Mouse (Mus musculus) brain, embryonic 14.5 days (tissue): ENCODE measurements around the gene AI464131. TPM values are rescaled to one million over a fixed set of nuclear protein-coding genes. Genes with fewer than 3 reads are reported as not detected.
A peak's percentile ranks its signal among the peaks of the same experiment; 100 is the strongest.

Experiments
- DNase-seq: peaks from one replicate; pipeline ENCODE4 v3.0.0-alpha.2; 2011; ENCODE audit warnings: low read depth
- CTCF ChIP-seq: fragments of 200-500 bp; IDR thresholded peaks from 2 replicates; pipeline ENCODE4 v1.5.1; 2012; ENCODE audit warnings: inconsistent platforms, mild to moderate bottlenecking, moderate library complexity, borderline replicate concordance; ENCODE audit not compliant: insufficient read depth, insufficient read length; ENCODE audit errors: extremely low read depth
- POLR2A ChIP-seq: fragments of 200-500 bp; IDR thresholded peaks from 2 replicates; pipeline ENCODE4 v1.6.1; 2012; ENCODE audit warnings: mild to moderate bottlenecking, inconsistent platforms, borderline replicate concordance; ENCODE audit not compliant: poor library complexity, insufficient read depth, insufficient read length, severe bottlenecking; ENCODE audit errors: extremely low read depth
- polyA plus RNA-seq: library from polyadenylated mRNA; depleted of rRNA; stranded (reverse); fragments of >200 nt; gene quantifications from 2 replicates; pipeline ENCODE4 v1.2.3, GENCODE M21; 2012

Gene AI464131
- polyA plus RNA-seq, 1 experiment, result 8.3 TPM

DNA sequence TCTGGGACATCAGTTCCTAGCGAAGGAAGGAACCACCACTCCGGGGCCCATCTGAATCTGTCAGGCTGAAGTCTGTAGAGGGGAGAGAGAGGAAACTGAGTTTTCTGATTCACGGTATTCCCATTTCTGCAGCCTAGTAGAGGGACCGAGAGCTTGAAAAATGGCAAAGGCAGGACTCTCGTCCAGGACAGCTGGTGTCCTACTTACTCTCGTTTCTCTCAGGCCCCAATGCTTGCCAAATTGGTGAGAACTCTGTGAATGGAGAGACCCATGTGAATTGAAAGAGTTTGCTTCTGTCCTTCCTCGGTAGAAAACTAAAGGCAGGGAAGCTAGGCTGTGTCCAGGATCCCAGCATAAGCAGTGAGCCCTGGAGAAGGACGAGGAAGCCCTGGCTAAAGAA lies 3.3 kb downstream of the AI464131 start:
- DNase-seq, result no peak
- TF ChIP-seq CTCF (no peak), POLR2A (no peak)

DNA sequence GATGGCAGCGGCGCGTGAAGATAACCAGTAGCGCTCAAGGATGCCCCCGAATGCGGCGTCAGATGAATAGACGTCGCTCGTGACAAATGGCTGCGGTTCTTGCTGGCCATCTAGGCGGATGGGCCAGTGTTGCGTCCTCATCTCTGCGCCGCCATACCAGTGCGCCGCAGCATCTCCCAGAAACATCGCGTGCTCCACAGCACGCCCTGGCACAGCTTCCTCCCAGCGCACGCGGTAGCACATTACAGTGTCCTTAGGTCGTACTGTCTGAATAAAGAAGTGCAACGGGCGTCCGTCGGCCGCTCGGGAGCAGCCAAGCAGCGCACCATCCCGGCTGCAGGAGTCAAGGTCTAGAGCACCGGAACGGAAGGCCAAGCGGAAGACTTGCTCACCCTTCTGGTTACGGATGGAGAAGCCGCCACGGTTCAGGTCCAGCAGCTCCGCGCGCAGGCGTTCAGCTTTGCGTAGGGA lies 3.9 kb downstream of the AI464131 start:
- TF ChIP-seq CTCF (no peak), POLR2A (no peak)
- peak; percentile 59 for DNase-seq

DNA sequence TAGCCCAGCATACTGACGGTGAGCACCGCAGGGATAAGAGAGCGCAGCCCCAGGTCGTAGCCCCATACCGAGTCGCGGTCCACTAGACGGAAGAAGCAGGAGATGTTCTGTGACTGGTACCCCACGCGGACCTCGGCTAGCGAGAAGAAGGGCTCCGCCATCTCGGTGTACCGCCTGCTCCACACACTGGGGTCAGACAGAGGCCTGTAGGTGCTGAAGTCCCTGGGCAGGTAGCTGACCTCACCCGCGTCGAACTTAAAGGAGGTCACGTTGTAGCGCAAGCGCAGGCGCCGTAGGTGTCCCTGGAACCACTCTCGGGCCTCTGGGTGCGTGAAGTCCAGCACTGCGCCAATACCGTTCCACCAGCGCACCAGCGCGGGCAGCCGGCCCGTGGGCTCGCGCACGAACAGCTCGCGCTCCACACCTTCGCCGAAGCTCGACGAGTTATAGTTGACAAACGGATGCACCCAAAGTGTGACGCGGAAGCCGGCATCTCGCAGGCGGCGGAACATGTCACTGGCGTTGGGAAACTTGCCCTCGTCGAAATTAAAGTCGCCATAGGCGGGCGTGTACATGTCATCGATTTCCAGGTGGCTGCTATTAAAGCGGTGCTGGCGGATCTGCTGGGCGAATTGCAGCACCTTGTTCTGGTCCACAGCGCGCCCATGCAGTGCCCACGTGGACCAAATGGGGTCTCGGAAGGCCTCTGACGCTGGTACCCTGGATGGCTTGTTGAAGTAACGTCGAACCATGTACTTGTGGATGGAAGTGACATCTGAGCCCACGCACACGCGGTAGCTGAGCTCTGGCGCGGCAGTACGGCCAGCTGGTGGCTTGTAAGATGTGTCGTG lies 4.7 kb downstream of the AI464131 start:
- peak; percentile 24 for DNase-seq
- TF ChIP-seq CTCF, result no peak
- no peak for TF ChIP-seq POLR2A

DNA sequence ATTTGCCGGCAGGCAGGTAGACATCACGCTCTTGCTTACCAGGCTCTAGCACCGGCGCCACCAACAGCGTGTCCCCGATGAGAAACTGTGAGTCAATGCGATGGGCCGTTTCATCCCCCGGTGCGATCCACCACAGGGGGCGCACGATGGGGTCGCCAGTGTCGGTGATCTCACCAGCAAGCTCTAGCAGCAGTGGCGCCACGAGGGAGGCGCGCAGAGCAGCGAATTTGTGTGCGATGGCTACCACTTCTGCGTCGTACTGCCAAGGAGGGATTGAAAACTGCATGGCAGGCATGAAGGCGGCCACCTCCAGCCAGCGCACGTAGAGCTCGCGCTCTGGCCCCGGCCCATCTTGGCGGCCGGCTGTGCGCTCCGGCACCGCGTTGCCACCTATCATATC lies 5.3 kb downstream of the AI464131 start:
- TF ChIP-seq CTCF (peak; percentile 54; the same call in 1 of the 2 replicates), POLR2A (no peak)
- peak; percentile 68 for DNase-seq

DNA sequence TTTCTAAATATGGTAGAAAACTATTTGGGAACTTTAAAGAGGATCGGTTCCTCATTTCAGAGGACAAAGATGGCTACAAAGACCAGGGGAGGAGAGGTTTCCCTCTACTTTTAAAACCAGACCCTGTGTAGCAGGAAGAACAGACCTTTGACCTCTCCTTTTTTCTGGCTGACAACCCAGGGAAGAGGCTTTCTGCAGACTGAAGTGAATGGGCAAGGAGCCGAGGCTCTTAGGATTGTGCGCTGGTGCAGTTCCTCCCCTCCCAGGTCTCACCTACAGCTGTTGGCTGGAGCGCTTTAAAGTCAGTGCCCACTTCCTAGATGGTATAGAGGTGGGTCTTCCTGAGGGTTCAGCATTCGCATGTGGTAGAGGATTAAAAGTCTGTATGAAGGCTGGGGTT lies 5.8 kb downstream of the AI464131 start:
- TF ChIP-seq CTCF (no peak), POLR2A (no peak)
- no peak for DNase-seq

DNA sequence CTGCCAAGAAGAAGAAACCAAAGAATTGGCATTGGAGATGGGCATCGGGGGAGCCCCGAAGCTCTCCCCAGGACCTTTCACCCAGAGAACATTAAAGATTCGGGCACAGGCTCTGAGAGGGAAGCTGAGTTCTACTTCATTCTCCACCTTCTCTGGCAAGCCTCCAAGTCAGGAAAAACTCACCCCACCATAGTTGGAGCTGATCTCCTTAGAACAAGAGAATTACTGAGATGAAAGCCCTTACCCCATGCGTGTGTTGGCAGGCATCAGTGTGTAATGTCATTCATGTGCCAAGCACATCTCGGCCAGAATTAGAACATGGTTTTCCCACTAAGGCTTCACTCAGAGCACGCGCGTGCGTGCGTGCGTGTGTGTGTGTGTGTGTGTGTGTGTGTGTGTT lies 7.0 kb downstream of the AI464131 start:
- TF ChIP-seq POLR2A, result no peak
- DNase-seq, result peak; percentile 90

DNA sequence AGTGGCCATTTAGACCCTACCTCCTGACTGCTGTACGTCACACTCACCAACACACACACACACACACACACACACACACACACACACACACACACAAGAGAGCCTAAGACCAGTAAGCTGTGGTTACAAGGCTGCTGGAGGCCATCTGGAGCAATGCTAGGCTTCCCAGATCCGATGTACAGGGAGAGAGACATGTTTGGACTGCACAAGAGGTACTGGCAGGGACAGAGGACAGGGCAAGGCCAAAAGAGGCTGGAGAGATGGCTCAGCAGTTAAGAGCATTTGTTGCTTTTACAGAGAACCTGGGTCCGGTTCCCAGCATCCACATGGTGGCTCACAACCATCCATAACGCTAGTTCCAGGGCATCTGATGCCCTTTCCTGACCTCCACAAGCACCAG lies 7.8 kb downstream of the AI464131 start:
- TF ChIP-seq POLR2A (no peak), CTCF (no peak)
- no peak for DNase-seq

DNA sequence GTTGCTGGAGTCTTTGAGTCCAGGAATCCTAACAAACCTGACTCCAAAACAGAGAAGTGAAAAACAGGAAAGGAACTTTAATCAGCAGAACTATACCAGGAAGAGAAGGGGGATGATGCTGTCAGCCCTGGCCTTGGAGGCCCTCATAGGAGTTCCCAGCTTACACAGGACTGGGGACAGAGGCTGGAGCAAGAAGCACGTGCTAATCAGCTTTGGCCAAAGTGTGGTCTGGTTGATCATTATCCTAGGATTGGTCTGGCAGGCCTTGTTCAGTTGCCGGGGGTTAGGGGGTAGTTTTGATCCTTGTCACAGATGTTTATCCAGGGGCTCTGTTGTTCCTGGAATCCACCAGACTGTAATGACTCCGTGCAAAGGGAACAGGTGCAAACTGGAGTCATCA lies 8.5 kb downstream of the AI464131 start:
- TF ChIP-seq CTCF (no peak), POLR2A (no peak)
- no peak for DNase-seq

DNA sequence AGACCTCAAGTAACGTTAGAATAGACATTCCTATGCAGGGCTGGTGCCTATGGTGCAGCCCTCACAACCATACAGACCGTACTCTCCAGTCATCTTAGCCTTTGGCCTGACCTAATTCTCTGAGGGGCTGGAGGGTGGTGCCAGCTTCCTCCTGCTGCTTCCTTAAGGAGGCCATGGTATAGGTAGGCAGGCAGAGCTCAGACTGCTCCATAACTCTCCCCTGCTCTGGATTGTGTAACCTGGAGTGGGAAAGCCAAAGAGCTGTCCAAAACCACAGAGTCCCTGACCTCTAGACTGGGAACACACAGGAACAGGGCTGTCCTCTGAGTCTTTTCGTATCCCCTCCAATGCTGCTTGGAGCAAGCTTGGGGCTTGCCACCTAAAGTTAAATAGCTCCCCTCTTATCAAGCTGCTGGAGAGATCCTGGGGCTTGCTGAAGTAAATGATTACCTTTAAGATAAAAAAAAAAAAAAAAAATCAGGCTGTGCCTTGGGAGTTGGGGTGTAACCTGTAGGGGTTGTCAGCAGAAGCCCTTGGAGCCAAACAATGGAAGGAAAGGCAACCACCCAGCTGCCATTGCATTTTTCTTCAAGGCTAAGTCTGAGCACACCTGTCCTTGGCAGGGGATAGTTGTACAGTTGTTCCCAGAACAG lies 9.3 kb downstream of the AI464131 start:
- DNase-seq, result no peak
- TF ChIP-seq CTCF (no peak), POLR2A (no peak)

DNA sequence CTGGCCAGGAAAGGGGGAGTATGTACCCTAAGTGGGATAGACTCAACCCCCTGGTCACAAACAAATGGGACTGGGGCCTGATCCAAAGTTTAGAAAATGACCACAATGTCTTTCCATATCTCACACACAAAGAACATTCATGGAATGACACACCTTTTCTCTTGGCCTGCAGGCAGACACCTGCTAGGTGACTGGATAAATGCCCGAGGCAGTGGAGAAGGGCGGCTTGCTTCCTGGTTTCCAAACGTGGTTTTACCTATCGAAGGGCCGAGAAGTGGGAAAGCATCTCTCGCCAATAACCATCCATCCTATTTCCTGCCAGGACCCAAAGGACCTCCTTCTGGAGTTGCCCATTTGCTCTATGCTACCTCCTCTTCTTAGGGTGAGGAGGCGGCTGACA lies 9.9 kb downstream of the AI464131 start:
- TF ChIP-seq POLR2A (no peak), CTCF (no peak)
- no peak for DNase-seq

DNA sequence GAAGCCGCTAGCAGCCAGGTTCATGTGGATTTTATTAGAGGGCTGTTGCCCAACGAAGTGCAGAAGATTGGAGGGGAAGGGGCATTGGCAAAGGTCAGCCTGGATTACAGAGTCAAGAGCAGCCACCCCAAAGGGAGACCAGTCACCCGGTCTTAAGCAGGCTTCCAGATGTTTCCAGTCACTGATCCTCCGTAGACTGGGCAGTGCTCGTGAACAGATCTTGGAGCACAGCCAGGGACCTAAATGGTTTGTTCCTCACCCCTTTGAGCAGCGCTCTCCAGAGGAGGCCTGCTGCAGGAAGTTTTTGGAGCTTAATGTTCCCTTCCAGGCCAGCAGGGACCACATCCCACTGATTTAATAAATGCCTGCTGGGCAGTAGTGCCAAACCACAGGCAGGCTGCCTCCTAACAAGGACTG lies 21.3 kb downstream of the AI464131 start:
- no peak for DNase-seq
- no peak for TF ChIP-seq CTCF
- no peak for TF ChIP-seq POLR2A

DNA sequence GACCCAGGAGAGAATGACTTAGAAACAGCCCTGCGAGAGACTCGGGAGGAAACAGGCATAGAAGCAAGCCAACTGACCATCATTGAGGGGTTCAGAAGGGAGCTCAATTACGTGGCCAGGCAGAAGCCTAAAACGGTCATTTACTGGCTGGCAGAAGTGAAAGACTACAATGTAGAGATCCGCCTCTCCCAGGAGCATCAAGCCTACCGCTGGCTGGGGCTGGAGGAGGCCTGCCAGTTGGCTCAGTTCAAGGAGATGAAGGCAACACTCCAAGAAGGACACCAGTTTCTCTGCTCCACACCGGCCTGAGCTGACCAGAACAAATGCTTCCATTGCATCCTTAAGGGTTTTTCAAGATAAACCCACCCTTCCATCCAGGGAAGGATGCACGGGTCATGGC lies 22.6 kb downstream of the AI464131 start:
- DNase-seq, result no peak
- TF ChIP-seq POLR2A (no peak), CTCF (no peak)

DNA sequence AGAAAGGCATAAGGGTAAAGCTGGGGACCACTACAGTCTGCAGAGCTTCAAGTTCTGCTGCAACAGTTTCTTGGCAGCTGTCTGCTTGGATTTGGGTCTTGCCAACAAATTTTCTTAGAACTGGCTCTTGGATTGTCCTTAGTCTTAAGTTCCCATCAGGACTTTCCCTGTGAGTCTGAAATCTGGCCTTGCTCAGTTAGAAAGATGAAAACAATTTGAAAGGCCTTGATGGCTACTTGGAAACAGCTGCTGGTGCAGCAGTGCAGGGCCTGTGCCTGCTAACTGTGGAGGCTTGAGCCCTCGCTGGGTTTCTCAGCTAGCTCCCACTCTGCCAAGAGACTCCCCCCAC lies 23.4 kb downstream of the AI464131 start:
- no peak for DNase-seq
- no peak for TF ChIP-seq CTCF
- no peak for TF ChIP-seq POLR2A
